Mouse (Mus musculus) urinary bladder, postnatal 25 days (tissue): ENCODE data around the gene Rpl28.

Experiments used
- DNase-seq: peaks from one replicate; pipeline ENCODE4 v3.0.0; 2022; ENCODE audit warnings: low spot score

Gene Rpl28

DNA sequence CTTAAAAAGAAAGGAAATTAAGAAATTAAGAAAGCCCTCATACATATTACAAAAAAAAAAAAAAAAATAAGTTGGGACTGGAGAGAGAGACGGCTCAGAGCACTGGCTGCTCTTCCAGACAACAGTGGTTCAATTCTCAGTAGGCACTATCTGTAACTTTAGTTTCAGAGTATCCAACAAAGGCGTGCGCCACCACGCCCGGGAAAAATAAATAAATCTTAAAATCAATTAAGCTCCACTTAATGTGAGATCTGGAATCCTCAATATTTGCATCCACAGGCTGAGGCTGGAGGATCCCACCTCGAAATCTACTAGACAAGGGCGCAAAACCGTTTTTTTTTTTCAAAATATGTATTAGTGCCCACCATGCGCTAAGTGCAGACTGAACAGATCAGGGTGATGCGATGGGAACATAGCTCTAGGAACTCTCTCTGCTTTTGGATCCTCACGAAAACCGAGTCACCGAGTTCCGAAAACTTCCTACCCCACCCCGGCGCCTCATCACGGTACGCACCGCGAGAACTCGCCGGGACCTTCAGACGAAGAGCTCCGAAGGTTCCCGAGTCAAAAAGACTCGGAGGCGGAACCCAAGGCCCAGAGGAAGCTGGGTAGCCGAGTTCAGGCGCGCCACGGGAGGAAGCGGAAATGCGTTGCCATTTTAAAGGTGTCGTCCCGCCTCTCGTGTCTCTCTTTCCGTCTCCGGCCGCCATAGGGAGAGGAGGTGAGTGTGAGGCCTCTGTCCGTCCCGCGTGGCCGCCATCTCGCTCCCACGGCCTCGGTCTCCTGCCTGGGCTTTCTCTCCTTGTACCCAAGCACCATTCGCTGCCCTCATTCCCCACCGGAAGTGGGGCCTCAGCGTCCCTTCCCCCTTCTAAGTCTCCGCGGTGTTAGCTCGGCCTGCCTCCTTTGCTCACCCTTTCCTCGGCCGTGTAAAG, at the start of gene Rpl28:
Gene Rpl28 (plus strand): TSS at position 597 of the 935 bp plus-strand sequence.
- DNase-seq = peak; percentile 83

DNA sequence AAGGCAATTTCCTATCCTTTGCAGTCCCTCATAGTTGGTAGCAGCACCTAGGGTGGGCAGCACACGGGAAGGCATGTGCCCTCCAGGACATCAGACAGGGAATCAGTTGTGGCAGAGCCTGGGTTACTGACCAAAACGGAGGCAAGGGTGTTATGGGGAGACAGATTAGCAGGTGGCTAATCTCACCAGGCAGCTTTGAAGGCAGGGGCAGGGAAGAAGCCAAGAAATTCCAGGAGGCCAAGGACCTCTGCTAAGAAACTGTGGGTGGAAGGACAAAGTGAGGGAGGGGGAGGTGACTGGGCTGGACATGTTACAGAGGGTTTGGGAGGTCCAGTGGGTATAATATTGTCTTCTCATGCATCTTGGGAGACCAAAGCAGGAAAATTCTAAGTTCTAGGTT, 49.3 kb upstream of the Rpl28 start:
- DNase-seq = no peak

DNA sequence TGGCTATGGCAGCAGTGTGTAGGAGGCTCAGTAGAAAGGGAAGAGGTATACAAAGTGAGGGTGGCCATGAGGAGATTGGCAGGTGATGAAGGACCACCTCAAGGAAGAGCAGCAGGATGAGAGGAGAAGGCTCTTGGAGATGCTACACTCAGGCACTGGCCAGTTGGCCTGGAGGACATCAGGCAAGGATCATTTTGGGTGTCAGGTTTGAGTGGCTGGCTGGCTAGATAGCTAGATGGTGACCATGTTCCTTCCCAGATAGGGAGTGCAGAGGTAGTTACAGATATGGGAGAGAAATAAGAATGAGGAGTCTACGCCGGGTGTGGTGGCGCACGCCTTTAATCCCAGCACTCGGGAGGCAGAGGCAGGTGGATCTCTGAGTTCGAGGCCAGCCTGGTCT, 47.8 kb upstream of the Rpl28 start:
- DNase-seq = no peak

DNA sequence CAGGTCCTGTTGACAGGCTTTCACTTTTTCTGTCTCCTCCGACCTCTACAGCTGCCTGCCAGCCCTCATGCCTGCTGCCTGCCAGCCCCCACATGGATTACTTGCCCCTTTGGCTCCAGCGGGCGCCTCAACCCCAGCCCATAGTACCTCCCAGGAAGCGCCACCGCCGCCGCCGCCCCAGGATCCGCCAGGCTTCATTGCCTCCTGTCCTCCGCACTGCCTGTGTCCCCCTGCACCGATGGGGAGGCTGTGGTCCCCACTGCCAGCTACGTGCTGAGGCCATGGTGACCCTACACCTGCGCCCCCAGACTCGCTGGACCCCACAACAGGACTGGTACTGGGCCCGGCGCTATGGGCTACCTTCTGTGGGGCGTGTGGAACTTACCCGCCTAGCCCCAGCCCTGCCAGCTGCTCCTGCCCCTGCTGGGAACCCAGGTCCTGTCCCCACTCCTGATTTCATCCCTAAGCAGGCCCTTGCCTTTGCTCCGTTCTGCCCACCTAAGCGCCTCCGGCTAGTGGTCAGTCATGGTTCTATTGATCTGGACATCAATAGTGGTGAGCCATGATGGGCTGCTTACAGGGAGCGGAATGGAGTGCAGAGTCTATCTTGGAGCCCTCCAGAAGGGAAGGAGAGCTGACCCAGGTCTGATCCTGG, 46.2 kb upstream of the Rpl28 start:
- no peak for DNase-seq

DNA sequence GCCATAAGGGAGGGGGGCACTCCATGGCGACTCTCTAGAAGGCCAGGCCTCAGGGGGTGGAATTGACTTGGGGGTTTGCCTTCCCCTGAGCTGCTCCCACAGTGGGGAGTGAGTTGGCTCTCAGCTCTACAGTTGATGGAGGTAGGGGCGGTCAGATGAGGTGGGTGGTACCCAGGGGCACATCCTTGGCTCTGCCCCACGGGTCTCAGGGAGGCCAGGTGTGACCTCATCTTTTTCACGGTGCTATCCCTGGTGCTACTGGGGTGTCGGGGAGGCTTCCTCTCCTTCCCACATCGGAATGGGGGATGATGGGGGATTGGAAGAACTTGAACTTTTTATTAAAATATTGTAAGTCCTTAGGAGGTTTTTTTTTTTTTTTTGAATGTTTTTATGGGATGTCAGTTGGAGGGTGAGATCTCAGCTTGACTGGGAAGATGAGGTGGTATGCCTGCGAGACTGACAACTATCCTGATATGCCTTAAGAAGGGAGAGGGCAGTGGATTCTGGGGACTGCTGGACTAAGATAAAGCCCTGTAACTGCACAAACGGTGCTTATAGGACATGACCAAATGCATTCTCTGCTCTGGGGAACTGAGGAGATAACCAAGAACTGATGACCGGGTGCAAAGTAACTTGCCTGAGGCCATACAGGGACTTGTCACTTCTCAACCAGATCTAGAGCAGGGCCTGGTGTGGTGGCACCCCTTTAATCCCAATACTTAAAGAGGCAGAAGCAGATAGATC, 45.3 kb upstream of the Rpl28 start:
- no peak for DNase-seq

DNA sequence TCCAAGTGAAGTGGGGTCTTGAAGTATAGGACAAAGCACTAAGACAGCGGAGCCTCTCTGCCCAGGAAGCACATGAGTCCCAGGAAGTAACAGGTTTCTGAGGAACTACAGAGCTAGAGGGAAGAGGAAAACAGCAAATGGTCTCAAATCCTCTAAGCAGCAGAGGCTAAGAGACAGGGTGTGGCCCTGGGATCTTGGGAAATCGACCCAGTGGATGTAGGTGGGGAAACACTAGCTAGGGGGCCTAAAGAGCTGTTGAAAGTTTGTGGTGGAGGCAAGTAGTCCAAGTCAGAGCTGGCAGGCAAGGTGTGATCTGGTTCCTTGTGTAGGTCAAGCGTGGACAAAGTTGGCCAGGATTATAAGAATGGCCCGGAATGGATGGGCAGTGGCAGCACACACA, 44.4 kb upstream of the Rpl28 start:
- no peak for DNase-seq

DNA sequence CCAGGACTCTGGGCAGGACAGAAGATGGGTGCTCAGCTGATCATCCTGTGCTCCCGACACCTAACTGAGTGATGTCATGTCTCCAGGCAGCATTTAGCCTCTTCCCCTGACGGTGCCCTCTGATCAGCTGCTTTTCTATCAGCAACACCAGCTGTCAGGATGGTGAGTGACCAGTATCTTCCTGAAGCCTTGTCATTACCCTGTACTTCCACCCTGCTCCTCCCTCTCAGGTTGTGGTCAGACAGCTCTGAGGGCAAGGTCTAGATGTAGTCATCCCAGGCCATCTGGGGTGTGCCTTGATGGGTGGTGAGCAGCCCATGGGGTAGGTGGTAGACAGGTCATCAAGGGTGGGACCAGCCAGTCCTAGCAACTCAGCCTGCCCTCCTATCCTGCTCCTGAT, 43.5 kb upstream of the Rpl28 start:
- no peak for DNase-seq

DNA sequence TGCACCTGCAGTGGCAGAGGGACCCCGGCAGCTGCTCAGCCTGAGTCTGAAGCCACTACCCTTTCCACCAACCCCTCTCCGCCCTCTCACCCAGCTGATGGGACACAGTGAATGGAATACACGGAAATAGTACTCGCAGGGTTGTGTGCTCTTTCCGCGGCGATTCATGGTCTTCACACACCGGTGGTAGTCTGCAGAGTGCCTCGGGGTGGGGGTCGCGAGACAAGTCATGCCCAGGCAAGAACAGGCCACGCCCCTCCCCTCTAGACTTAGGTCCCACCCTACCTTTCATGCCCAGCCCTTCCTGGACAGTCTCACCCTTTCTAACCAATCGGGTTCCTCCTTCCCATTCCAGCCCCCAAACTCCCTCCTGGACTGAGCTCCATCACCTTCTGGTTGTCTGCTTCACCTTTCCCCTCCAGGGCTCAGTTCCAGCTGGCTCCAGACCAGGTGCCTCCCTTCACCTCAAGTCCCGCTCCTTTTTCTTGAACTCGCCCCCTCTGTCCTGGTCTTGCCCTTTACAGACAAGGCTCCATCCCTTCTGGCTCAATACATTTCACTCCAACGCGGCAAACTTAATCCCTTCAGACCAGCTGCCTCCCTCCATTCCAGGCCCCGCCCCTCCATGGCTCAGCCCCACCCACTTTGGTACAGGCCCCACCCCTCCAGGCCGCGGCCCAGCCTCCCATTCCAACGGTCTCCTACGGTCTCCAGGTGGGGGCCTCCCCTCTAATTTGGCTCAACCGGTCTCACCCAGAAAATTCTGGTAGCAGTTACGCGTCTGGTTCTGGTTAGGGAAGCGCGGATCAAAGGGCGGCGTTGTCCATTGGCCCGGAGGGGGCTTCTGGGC, 40.5 kb upstream of the Rpl28 start:
- peak; percentile 41 for DNase-seq

DNA sequence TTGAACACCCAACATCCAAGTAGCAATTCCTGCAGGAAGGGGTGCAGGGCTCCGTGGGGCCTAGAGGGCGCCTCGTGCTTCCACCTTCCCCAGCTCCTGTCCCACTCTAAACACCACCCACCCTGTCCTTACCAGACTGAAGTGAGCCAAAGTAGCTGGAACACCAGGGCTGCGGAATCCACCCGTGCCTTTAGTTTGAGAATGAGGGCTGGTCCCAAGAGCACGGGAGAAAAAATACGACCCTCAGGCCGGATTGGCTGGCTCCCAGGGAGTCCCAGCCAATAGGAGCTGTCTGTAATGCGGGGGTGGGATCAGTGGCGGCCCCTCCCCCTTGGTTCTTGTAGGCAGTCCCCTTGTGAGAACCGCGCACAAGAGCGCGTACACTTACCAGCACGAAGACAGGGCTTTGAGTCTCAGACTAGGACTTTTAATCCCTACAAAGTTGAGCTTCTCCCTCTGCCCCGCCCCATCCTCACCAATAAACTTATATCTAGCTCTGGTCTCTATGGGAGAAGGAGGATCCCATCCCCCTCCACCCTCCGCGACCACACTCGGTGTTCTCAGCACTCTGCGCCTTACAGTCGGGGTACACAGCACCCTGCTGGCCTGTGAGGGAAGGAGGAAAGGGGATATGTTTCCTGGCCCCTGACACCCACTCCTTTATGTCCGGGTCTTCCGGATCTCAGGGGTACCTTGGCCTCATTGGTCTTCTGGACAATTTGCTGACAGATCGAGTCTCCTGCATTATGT, 39.7 kb upstream of the Rpl28 start, which contains the start of gene Cox6b2:
Gene Cox6b2 (minus strand): TSS at position 274 of the 750 bp plus-strand sequence.
- DNase-seq = peak; percentile 61

DNA sequence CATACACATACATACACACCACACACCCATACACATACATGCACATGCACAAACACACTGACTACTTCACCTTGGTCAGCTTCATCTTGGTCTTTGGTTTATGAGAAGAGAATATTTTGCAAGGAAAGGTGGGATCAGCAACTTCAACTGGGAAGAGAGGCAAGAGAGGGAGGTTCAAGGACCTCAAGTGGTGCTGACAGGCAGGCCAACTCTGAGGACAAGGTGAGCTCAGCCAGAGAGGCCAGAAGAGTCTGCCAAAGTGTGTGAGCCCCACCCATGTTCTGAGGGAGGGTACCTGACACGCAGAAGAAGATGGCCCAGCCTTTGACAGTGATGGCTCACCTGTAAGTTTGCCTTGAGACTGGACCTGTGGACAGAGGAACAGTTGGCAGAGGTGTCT, 33.0 kb upstream of the Rpl28 start:
- DNase-seq = no peak

DNA sequence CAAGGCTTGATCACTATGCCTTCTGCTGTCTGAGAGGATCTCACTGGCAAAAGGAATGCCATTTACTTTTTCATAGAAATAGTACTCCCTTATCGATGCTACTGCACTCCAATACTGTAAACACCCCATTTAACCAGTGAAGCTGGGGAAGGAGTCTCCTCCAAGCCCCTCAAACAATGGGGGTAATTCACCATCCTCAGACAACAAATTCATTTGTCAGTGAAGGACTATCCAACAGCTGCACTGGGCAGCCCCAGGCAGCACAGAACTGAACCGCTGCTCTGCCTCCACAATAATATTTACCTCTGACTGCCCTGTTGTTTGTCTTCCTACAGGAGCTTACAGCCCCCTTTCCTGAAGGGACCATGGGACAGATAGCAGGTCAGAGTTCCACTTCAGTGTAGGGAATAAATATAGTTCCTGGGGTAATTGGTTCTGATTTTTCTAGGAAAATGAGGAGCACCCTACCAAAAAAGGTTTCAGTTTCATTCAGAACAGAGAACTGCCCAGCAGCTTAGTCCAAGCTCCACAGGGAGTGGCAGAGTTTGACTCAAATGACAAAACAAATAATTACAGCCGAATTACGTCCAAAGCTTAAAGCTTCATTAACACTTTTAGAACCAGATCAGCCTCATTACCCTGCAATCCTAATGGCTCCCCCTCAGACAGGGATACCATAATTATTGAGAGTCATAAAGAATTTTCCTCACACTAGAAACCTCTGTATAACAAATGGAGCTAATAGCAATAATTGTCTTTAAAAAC, 27.5 kb upstream of the Rpl28 start:
- DNase-seq = no peak

DNA sequence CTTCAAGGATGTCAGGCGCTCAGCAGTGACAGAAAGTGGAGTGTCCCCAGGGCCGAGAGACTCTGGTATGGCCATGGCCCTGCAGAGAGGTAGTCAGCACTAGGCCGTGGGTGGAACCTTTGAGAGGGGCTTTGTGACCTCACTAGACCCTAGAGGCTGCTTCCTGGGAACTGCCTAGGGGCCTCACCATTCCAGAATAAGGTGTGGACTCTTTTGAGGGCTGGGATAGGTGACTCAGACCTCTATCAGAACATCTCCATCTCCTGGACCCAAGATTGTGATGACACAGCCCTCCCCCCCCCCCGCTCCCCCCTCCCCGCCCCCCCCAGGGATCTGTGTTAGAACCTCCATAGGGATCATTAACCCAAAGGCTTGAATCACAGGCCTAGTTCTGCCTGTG, 21.5 kb upstream of the Rpl28 start, which contains the start of gene Fam71e2:
Gene Fam71e2 (minus strand): TSS at position 101 of the 400 bp plus-strand sequence.
- DNase-seq = no peak

DNA sequence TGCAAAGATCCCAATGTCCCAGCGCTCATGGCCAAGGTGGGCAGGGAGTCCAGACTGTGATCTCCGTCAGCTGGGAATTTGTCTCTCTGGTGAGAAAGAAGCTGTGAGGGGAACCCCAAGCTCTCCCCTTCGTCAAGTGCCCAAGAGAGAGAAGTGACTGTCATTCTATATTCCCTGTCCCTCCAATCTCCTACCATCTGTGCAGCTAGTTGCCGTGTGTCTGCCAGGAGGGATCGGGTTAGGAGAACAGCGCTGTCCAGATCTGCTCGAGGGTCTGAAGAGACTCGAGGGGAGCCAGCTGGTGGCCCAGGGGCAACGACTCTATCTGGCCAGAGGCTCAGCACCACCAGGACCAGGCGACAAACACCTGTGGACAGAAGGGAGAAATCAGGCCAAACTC, 16.5 kb upstream of the Rpl28 start:
- DNase-seq = no peak

DNA sequence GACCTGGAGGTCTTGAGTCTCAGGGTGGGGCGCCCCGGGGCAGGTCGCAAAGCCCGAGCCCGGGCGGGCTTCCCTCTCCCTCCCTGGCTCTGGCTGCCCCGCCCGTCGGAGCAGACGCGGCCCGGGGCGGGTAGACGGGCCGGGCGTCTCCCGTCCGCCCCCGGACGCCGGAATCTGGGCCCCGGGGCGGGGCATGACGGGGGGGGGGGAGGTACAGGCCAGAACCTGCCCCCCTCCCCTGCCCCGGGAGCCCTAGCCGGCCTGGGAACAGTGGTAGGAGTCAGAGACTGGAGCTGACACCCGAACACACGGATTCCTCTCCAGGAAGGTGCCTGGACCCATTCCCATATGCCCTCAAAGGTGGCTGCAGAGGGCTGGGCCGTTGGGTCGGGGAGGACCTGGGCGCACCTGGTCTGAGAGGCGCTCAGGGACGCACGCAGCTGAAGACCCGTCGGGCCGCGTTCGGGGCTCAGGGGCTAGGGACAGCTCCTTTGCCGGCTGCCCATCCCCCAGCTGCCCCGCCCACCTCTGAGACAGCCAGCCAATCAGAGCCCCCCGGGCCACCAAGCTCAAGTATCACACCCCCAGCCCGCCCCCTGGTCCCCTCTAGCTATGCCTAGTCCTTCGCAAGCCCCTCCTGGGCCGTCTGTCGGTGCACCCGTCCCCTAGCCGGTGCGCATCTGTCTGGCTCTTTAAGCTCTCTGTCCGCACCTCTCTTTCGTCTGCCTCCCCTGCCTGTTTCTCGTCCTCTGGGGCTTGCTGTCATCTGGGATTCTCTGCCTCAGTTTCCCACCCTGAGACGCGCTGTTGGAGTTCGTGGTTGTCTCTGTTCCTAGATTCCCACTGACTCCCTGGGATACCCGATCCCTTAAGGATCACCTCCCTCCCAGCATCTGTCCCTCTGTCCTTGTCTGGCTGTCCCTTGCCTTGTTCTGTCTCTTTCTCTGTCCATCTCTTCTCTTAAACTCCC, 15.5 kb upstream of the Rpl28 start:
- peak; percentile 62 for DNase-seq

DNA sequence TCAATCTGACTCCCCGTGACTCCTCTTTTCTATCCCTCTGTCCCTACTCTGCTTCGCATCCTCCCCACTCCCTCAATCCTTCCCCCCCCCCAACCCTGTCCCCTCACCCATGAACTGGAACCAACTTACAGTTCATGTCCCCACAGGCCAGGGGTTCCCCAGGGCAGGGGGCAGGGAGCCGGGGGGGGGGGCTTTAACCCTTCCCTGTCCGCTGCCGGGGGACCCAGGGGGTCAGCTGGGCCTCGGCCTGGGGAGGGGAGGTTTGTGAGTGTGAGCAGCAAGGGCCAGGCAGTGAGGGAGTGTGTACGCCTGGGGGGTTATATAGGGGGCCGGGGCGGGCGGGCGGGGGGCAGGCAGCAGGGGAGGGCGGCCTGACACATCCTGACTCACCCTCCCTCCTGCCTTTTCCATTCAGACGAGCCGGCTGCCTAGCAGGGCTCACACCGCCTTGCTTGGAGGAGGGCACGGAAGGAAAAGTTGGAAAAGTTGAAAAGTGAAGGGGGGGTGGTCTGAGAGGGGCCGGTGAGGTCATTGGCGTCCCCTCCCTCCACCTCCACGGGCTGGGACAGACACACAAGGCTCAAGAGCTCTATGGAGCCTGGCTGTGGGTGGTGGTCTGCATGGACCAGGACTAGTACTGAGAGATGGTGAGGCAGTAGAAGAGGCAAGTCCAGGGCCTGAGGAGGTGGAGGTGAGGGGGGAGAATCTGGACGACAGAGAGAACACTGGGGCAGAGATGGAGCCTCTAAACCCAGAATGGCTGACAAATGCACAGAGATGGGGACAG, 14.6 kb upstream of the Rpl28 start:
- no peak for DNase-seq

DNA sequence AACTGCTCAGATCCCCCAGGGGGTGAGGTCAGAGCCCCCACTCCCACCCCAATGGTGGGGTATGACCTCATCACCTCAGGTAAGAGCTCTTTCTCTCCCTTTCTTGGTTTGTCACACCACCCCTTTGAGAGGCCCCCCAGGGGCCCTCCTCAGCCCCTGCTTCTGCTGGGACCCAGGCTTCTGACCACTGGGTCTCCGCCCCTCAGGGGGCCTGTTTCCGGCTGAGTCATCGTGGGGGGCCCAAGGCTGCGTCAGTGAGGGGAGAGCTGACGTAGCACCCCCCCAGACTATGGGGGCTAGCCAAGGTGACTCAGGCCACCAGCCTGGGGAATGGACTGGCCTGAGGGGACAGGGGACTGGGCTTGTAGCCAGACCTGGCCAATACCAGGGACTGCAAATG, 12.8 kb upstream of the Rpl28 start:
- DNase-seq = no peak

DNA sequence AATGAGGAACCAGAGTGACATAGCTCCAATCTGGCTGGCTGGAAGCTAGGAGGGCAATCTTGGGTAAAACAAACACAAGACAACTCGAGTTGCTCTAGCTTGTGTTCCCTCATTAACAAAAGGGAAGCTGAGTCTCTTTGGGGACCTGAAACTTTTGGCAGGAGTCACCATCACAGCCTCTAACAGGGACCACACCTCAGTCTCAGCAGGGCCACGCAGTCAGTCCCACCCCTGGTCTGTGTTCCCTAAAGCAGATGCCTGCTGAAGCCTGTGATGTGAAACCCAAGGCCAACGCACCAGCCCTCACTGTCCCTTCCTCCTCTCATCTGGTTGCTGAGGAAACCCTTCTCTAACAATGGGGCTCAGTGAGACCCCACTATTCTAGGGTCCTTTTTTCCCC, 10.5 kb upstream of the Rpl28 start:
- no peak for DNase-seq

DNA sequence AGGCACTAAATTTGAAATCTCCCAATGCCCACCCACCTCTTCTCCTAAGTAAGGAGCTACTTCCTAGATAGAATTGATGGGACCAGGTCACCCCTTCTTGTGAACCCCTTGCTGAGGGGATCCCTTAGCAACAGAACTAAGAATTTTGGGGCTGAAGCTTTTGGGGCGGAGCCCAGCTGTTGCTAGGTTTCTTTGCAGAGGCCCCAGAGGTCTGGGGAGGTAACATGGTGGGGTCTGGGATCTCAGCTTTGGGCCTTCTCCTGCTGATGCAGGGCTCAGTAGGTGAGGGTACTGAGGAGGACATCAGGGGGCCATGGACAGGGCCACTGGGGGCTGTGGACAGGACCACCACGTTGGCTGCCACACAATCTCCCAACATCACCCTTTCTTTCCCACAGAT, 9.9 kb upstream of the Rpl28 start, which contains the start of the genes Il11 and Tmem190:
Gene Il11 (minus strand): TSS at position 101 of the 400 bp plus-strand sequence.
Gene Tmem190 (plus strand): TSS at position 179 of the 400 bp plus-strand sequence.
- no peak for DNase-seq
